Mouse (Mus musculus) right cerebral cortex, postnatal 14 days (tissue): ENCODE data around the gene Rad50.

Experiments used
- DNase-seq: peaks from one replicate; pipeline ENCODE4 v3.0.0; 2022

Gene Rad50

GRCm38 (mm10) chr11:53706934-53707717, at the start of gene Rad50:
Gene Rad50, minus strand, starts transcription at chr11:53707319.
- DNase-seq, result peak; percentile 86

- DNase-seq, result no peak
Measured at GRCm38 (mm10) chr11:53755011-53755595, 48.0 kb upstream of the Rad50 start.

GRCm38 (mm10) chr11:53749716-53750352, 42.7 kb upstream of the Rad50 start:
- DNase-seq, result no peak

- DNase-seq, result no peak
Measured at GRCm38 (mm10) chr11:53749306-53749705, 42.2 kb upstream of the Rad50 start.

GRCm38 (mm10) chr11:53748614-53749013, 41.5 kb upstream of the Rad50 start:
- DNase-seq, result no peak

GRCm38 (mm10) chr11:53747985-53748384, 40.9 kb upstream of the Rad50 start:
- no peak for DNase-seq

GRCm38 (mm10) chr11:53745260-53745659, 38.1 kb upstream of the Rad50 start:
- no peak for DNase-seq

GRCm38 (mm10) chr11:53742353-53742752, 35.2 kb upstream of the Rad50 start:
- no peak for DNase-seq

- DNase-seq, result no peak
Measured at GRCm38 (mm10) chr11:53737573-53737946, 30.4 kb upstream of the Rad50 start.

GRCm38 (mm10) chr11:53736771-53737572, 29.9 kb upstream of the Rad50 start:
- peak; percentile 72 for DNase-seq

- DNase-seq, result peak; percentile 55
Measured at GRCm38 (mm10) chr11:53735682-53736245, 28.6 kb upstream of the Rad50 start.

GRCm38 (mm10) chr11:53734970-53735681, 28.0 kb upstream of the Rad50 start:
- DNase-seq, result no peak

- DNase-seq, result no peak
Measured at GRCm38 (mm10) chr11:53734431-53734830, 27.3 kb upstream of the Rad50 start.

GRCm38 (mm10) chr11:53733824-53734223, 26.7 kb upstream of the Rad50 start:
- no peak for DNase-seq

- no peak for DNase-seq
Measured at GRCm38 (mm10) chr11:53732244-53732643, 25.1 kb upstream of the Rad50 start.

- DNase-seq, result no peak
Measured at GRCm38 (mm10) chr11:53731457-53731856, 24.3 kb upstream of the Rad50 start.

GRCm38 (mm10) chr11:53720715-53721114, 13.6 kb upstream of the Rad50 start, which contains the start of gene Il5:
Gene Il5, plus strand, starts transcription at chr11:53720794.
- no peak for DNase-seq

- DNase-seq, result no peak
Measured at GRCm38 (mm10) chr11:53719701-53720100, 12.6 kb upstream of the Rad50 start.

GRCm38 (mm10) chr11:53707718-53708009, 545 bp upstream of the Rad50 start:
- DNase-seq, result no peak

- DNase-seq, result peak; percentile 28
Measured at GRCm38 (mm10) chr11:53706236-53706933, 734 bp downstream of the Rad50 start.

GRCm38 (mm10) chr11:53699351-53699750, 7.8 kb downstream of the Rad50 start:
- DNase-seq, result no peak

- no peak for DNase-seq
Measured at GRCm38 (mm10) chr11:53698521-53698920, 8.6 kb downstream of the Rad50 start.
